Comparison of ENCODE assay signal across 9 mouse cellular contexts in genomic region chr9:98409137-98409536, GRCm38 (mm10). TPM values are rescaled to one million over a fixed set of nuclear protein-coding genes. Genes with fewer than 3 reads are reported as not detected.
A peak's percentile ranks its signal among the peaks of the same experiment; 100 is the strongest.
DNase-seq lines count a peak whose midpoint lies in the region; ATAC-seq and TF ChIP-seq lines count a peak whose summit lies in the region.
"Had no signal": no experiment of that assay in that cellular context is flagged by ENCODE, and none has a peak within 500 bp of the region (broad histone marks: within the 10 kb centered on the region; RNA-seq: fewer than 3 reads in every experiment).

No protein-coding gene starts in this region.

- DNase-seq in neural tube, embryonic 10.5 days (ENCODE audit: extremely low spot score, low spot score): peak; percentile 83
- DNase-seq in cerebellum, adult 2 months: peak; percentile 28 to 47
- DNase-seq in gastrocnemius, adult 18-20 months (ENCODE audit: low spot score): peak; percentile 61
- peak; percentile 86 for DNase-seq in kidney, postnatal 10 days
- peak; percentile 58 for DNase-seq in liver, embryonic 11.5 days (ENCODE audit: low spot score)
- peak; percentile 87 for DNase-seq in retina, embryonic 14.5 days (ENCODE audit: low spot score)
- peak; percentile 52 to 62 for DNase-seq in thymus, postnatal 36 days

- H3K36me3 ChIP-seq in neural tube, embryonic 15.5 days: no peaks in the 10 kb centered on the region
- H3K36me3 ChIP-seq in liver, embryonic 11.5 days (ENCODE audit: control insufficient read depth, insufficient read depth, low read length): no peaks in the 10 kb centered on the region; the same call in 1 of the 2 replicates

- TF ChIP-seq POLR2A in cerebellum, adult 2 months (IDR thresholded peaks at IDR 0.05; ENCODE audit: borderline replicate concordance, insufficient read depth, low read length): no peak

- H3K4me2 ChIP-seq in neural tube, embryonic 15.5 days: no peak overlapping the region
- H3K4me2 ChIP-seq in liver, embryonic 11.5 days: no peak overlapping the region

- H3K27ac ChIP-seq in neural tube, embryonic 15.5 days (replicated peaks): no peak overlapping the region
- H3K27ac ChIP-seq in cerebellum, adult 2 months (ENCODE audit: insufficient read depth, low read length): no peak overlapping the region
- no peak overlapping the region for H3K27ac ChIP-seq in liver, embryonic 11.5 days (ENCODE audit: low read depth, low read length)

- H3K4me3 ChIP-seq in neural tube, embryonic 15.5 days (replicated peaks): no peak overlapping the region
- H3K4me3 ChIP-seq in cerebellum, adult 2 months (replicated peaks; ENCODE audit: insufficient read depth, low read depth, low read length): no peak overlapping the region
- no peak overlapping the region for H3K4me3 ChIP-seq in liver, embryonic 11.5 days (ENCODE audit: low read depth, low read length)
- H3K4me3 ChIP-seq: erythroblast, embryonic 14.5 days had no signal

- WGBS in neural tube, embryonic 15.5 days: 30% methylated on average over 3 of the region's 3 CpGs
- 28% methylated on average over 3 of the region's 3 CpGs for WGBS in cerebellum, adult 2 months
- WGBS in liver, embryonic 11.5 days: 39% methylated on average over 3 of the region's 3 CpGs

- no peaks in the 10 kb centered on the region for H3K9me3 ChIP-seq in neural tube, embryonic 15.5 days (replicated peaks)
- no peaks in the 10 kb centered on the region for H3K9me3 ChIP-seq in liver, embryonic 11.5 days (ENCODE audit: control insufficient read depth, low read length)

- TF ChIP-seq CTCF in cerebellum, adult 2 months (IDR thresholded peaks at IDR 0.05; ENCODE audit: borderline replicate concordance, insufficient read depth, low read depth, low read length): peak; percentile 54

- no peaks in the 10 kb centered on the region for H3K27me3 ChIP-seq in neural tube, embryonic 15.5 days (replicated peaks)
- no peaks in the 10 kb centered on the region for H3K27me3 ChIP-seq in cerebellum, adult 2 months (ENCODE audit: control insufficient read depth, insufficient read depth, low read length)
- no peaks in the 10 kb centered on the region for H3K27me3 ChIP-seq in liver, embryonic 11.5 days (replicated peaks; ENCODE audit: control insufficient read depth, insufficient read depth, low read length)

- H3K4me1 ChIP-seq in neural tube, embryonic 15.5 days: no peaks in the 10 kb centered on the region; the same call in 1 of the 2 replicates
- H3K4me1 ChIP-seq in cerebellum, adult 2 months (ENCODE audit: control insufficient read depth, insufficient read depth, low read length): no peaks in the 10 kb centered on the region
- no peaks in the 10 kb centered on the region for H3K4me1 ChIP-seq in liver, embryonic 11.5 days (replicated peaks; ENCODE audit: control insufficient read depth, insufficient read depth, low read length)

- ATAC-seq in neural tube, embryonic 15.5 days (ENCODE audit: low FRiP score): no peak
- peak; percentile 58 for ATAC-seq in liver, embryonic 11.5 days (replicated peaks; ENCODE audit: low FRiP score)

- no peak overlapping the region for H3K9ac ChIP-seq in neural tube, embryonic 15.5 days (replicated peaks)
- H3K9ac ChIP-seq in liver, embryonic 11.5 days (ENCODE audit: low read depth, low read length): no peak overlapping the region

RNA-seq across cellular contexts. Expression of gene Rbp1, which starts 13.6 kb away (rescaled TPM):
- 67.5 and 74.8 TPM in 2 replicates for polyA plus RNA-seq in neural tube, embryonic 15.5 days (2015; fragmentation: Nextera tagmentation; extraction: Ambion mirVana)
- polyA plus RNA-seq in cerebellum, adult 2 months (2012; rRNA removed): 6.2 and 11.0 TPM in 2 replicates
- 1 to 10 TPM; 1.4 TPM for total RNA-seq in gastrocnemius, adult 18-20 months (2021)
- 49.7 and 54.1 TPM in 2 replicates for polyA plus RNA-seq in liver, embryonic 11.5 days (2014; fragmentation: Nextera tagmentation; extraction: Ambion mirVana)
